Mouse (Mus musculus) adrenal gland (tissue): Measurements from ENCODE around the gene Dmd.

Experiments used
- intact Hi-C: fragments of 180-260 bp; cut with DNase I; formaldehyde crosslinking; loops from one replicate; pipeline ENCODE4 v1.15.1; 2025

Dmd gene

DNA sequence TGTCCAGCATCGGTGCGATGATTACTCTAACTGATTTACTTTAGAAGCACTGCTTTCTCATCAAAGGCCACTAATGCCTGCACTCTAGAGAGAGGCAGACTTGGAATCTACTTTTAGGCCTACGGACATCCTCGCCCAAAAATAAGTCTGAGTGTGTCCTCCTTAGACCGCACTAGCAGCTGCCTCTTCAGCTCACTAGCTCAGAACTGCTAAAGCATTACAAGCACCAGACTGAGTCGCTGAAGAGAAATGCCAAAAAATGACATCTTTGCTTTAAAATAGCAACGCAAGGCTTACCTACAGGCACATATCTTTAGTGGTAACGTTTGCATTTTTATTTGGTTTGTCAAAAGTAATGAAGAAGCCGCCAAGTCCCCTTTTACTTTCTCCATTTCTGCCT lies 2098.0 kb downstream of the Dmd start:
- intact Hi-C loops, result no loop called here

DNA sequence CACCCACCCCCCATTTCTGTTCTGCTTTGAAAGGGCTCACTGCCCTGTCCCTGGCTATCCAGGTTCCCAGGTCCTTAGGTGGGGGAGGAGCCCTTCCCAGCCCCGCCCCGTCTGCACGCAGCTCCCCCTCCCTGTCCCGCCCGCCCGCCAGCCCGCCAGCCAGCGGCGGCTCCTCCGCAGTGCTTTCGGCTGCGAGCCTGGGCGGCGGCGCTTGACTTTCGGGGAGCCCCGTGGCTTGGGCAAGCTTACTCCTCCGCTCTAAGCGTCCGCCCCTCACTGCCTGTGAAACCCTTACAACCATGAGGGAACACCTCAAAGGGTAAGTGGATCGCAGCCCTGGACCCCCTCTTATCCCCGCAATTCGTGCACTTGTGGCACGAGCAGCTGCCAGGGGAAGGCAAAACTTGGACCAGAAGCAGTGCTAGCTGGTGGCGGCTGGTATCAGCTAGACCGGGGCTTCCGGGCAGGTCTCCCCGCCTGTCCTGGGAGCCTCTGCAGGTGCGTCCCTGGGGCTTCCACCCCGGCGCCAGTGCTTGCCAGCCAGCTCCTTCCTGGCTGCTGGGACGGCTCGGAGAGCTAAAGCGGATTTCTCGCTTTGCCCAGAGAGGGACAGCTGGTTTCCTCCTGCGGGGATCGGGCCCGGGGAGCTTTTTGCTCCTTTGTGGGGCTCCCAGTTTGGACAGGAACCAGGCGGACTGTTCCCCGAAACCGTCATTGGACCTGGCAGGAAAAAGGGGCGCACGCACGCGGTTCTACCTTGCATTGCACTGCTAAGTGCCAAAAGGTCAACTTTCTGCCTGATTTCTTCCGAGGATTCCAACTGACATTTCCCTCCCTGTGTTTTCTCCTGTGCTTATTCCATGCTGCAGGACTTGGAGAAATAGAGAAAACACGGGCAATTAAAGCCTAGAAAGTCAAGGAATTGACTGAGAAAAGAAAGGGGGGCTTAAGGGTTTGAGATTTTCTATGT lies 2099.8 kb downstream of the Dmd start:
- intact Hi-C loops, result no loop called here

DNA sequence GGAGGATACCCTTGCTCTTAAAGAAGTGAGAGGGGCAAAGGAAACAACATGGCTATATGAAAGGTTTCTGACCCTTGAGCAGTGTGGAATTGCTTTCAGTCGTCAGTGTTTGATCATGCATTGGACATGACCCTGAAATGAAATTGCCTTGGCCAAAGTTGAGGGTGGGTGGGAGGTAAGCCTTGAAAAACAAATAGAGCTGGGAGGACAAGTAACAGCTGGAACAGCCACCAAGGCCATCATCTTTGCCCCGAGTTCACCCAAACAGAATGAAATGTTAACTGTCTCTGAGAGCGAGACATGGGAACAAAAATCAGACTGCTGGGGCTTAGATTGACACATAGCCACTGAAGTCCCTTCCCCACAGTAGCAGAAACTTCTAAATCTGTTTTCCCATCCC lies 2100.9 kb downstream of the Dmd start:
- intact Hi-C loops, result no loop called here

DNA sequence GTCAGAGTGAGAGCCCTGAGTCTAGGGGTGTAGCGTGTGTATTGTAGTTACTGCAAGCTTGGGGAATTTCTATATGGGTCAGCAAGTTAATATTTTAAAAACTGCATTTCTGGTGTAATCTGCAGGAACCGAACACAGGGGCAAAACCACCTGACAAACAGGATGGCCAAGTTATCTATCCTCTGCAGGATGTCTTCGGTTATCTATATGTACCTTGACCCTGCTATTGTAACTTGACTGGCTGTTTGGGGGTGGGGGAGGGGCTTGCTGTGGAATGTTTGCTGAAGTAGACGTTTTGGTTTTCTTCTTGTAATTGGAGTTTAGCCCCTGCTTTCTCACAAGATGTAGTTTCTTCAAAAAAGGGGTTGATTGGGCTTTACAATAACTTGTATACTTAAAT lies 2124.9 kb downstream of the Dmd start:
- intact Hi-C loops, result no loop called here

DNA sequence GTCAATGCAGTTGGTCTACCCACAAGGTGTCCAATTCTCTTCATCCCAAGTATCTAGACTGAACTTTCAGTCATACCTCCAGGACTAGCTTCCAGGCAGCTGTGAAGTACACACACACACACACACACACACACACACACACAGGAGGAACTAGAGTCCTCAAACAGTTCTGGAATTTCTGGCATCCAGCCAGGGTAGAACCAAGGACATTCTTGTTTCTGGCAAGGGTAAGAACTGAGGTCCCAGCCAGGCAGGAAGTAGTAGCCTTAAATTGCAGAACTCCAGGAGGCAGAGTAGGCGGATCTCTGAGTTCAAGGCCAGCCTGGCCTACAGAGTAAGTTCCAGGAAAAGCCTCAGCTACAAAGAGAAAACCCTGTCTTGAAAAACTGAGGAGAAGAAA lies 2128.2 kb downstream of the Dmd start:
- intact Hi-C loops, result no loop called here

DNA sequence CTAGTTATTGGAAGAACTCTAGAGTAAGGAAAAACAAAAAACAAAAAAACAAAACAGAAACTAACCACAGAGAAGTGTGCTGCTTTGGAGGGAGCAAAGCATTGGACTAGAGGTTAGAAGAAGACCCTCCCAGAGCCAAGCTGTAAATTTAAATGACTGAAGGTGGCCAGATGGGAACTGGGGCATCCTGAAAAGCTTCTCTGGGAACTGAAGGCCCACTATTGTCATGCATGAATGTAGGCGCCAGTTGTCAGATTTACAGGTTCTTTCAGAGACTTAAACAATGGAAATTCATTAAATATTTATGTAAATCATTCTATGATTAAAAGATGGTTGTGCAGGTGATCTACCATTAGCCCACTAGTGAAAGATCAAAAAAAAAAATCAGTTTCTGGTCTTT lies 2128.9 kb downstream of the Dmd start:
- intact Hi-C loops, result no loop called here

DNA sequence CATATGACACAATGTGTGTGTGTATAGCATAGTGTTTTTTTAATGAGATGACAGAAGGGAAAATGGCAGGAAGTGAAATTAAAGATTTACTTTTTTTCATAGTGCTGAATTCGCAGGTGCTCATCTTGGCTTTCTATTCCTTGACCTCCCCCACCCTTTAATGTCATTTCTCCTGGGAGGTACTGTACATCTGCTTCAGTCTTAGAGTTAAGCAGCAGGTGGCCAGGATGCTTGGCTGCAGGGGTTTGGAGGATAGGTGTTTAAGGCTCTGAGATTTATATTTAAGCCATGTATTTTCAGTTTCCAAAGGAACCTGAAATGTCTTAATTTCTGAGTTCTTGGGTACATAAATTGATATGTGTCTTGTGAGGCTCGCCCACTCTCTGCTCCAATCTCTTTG lies 2130.5 kb downstream of the Dmd start:
- intact Hi-C loops, result no loop called here

DNA sequence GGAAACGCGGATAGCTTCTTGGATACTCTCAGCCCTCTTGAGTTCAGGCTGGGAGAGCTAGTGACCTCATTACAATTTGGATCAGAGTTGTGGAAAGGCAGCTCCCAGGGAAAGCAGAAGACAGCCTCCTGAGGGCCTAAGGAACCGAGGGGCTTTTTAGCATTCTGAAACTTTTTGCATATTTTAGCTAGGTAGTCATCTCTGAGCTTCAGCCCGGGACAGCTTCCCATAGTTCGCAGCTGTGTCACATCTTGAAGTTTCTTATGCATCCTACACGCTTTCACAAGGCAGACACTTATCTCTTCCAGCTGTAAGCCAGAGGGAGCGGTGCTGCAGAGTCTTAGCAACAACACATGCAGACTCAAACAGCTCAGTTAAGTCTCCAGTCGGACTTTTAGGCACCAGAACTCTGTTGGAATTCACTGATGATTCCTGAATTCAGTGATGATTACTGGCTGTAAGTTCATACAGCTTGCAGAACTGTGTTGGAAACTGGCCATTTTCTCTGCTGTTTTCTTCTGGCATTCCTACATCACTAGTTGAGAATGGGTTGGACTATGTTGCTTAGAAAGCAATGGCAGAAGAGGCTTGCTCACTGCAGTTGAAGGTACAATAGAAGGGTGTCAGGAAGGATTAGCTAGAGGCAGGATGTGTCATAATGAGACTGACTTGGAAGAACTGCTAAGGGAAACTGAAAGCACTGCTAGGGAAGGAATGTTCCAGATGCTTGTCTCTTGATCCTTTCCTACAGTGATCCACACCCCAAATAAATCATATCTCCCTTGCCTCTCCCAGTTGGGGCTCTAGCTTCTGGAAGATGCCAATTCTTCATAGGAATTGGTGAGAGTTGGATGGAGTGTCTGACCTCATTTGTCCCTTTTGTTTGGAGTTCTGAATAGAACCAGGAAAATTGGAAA lies 2135.8 kb downstream of the Dmd start:
- intact Hi-C loops, result no loop called here

DNA sequence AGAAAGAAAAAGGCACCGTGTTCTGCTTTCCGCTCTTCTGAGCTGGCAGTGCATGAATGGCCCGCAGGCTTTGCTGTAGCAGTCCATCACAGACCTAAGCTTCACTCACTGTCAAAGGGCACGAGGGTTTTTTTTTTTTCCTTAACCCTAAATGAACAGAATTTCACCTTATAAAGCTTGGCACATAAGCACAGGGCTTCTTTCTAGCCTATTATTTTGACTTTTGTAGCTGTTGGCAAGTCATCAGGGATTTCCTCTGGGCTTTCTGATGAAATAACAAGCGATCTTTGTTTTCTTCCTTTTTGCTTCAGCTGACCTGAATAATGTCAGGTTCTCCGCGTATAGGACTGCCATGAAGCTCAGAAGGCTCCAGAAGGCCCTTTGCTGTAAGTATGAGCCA lies 2140.8 kb downstream of the Dmd start:
- intact Hi-C loops, result no loop called here

DNA sequence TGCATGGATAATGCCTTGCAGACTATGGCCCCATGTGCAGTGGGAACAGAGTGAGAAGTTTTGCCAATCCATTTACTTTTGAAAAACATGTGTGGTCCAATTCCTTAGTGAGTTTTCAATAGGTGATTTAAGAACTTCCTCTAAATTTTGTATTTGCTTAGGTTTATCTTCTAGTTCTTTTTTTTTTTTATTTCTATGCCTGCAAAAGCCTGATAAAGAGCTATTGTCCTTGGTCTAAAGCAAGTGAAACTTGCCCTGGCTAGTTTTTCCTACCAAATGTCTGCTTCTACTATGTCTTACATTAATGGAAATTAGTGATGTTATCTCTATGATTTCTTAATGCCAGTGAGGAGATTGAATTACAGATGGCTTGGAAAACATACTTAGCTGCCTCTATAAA lies 2144.7 kb downstream of the Dmd start:
- intact Hi-C loops, result no loop called here

DNA sequence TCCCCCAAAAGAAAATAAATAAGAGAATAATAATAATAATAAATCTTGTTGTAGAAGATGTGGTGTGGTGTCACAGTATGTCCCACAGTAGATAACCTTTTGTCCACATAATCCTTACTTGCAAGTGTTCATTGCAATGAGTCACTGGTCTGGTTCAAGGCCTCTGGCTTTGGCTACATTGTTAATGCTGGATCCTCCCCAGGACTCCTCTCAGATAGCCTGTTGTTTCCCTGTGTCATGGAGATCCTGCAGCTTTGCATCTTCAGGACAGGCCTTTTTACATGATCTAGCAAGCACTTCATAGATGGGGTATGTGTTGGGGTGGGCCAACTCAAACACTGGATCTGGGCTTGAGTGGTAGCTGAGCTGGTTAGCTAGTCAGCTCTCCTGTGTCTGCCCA lies 2150.0 kb downstream of the Dmd start:
- intact Hi-C loops, result no loop called here

DNA sequence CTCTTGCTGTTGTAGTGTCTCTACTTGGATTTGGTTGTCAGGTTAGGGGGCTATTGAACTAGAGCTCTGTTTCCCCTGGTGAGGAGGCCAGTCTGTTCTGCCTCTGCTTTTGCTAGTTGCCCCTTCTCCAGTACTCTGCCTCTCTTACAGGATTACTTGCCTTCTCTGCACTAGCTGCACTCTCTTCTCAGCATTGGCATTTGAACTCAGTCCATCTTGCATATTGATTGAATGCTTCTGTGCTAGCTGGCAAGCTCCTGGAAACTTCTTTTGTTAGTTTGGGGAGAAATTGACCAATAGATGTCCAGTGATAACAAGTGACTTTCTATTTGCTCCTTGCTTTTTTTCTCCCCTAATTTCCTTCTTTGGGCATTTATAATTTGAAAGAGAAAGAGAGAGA lies 2163.7 kb downstream of the Dmd start:
- intact Hi-C loops, result no loop called here

DNA sequence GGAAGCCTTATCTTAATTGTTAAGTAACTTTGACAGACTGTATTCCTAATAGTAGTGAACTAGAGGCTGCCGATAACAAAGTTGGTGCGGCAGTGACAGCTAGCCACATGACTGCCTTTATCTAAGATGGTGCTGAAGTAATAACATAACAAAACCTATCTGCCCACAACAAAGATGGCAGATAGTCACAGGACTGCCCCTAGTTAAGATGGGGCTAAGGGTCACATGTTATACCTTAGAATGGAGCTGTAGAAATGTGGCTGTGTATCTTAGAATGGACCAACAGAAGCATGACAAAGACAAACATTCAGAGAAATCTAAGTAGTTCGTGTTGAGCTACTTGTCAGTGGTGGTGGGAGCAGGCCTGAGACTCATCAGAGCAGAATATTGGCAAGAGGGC lies 2184.0 kb downstream of the Dmd start:
- intact Hi-C loops, result no loop called here

DNA sequence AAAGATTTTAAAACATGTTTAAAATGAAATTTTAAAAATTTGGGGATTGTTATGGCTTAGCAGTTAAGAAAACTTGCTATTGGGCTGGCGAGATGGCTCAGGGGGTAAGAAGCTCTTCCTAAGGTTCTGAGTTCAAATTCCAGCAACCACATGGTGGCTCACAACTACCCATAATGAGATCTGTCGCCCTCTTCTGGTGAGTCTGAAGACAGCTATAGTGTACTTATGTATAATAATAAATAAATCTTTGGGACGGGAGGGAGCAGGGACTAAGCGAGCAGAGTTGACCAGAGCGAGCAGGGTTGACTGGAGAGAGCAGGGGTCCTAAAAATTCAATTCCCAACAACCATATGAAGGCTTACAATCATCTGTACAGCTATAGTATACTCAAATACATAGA lies 2188.6 kb downstream of the Dmd start:
- intact Hi-C loops, result no loop called here

DNA sequence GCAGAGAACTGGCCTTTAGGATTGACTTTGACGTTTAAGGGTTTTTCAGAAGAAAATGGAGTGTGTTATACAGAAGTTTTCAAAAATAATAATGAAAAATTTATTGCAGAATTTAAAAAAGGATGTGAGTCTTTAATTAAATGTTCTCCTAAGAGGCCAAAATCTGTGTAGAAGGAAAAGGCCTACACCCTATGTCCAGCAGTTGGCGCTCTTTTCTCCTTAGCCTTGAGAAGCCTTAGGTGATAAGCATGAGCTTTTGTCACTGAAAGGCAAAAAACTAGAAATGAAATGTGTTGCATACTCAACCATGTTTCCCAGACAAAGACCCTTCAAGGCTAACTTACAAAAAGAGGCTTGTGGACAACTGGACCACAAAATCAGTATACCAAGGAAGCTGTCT lies 2222.6 kb downstream of the Dmd start:
- intact Hi-C loops, result no loop called here

DNA sequence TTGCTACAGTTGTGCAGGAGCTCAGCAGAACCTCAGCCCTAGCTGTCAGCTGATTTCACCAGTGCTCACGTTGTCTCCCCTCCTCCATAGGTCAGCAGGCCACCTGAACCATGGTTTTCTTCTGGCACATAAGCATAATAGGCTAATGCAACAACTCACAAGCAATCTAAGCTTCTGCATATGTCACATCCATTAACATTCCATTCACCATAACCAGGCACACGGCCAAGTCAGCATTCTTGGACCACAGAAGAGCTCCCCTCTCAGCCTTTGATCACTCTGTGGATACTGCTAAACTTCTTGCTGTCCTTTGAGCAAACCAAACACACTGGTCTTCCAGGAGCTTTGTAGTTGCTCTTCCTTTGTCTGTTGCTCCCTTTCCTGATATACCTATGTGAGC lies 2238.9 kb downstream of the Dmd start:
- intact Hi-C loops, result no loop called here

DNA sequence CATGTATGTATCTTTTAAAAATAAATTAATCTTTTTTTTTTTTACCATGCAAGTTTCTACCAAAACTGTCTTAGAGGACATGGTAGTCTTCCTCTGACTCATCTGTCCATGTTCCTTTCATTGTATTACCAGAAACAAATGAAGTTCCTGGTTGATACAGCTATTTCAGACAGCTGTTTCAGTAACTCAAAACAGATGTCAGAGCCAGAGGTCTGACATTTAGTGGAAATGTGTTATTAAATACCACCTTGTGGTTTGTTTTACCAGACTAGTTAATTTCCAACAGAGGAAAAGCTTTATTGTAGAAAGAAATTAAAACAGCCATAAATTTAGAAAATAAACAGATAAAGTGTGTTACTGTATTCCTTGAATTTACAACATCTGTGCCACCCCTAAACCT lies 2245.2 kb downstream of the Dmd start:
- intact Hi-C loops, result no loop called here

DNA sequence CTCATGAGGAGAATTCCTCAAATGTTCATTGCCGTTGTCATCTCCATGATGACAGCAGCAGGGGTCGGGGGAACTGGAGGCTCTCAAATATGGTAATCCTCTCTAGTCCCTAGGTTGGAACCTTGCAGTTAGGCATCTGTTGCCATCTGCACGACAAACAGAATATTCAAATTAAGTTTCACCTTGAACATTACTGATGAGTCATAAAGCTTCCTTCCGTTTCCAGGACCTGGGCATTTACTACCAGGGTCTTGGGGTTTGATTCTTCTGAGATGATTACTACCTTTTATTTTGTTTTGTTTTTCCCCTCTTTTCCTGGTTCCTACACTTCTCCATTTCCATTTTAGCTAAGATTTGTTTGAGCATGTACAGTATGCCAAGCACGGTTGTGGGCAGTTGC lies 2249.0 kb downstream of the Dmd start:
- intact Hi-C loops, result no loop called here

DNA sequence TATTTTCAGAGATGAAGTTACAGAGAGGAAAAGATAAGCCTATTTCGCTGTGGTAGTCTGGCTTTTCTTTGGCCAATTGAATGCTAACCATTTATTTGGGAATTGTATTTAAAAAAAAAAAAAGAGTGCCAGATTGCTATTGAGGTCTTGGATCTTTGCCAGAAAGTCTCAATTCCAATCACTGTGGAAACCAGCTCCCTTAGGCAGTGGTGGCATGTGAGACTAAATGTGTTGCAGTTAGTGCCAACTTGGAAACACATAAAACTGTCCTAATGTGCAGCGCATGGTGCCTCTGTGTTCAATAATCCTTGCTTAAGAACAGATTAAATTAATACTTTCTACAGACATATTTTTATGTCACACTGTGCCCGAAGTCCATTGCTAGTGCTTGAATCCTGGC lies 2250.7 kb downstream of the Dmd start:
- intact Hi-C loops, result no loop called here

DNA sequence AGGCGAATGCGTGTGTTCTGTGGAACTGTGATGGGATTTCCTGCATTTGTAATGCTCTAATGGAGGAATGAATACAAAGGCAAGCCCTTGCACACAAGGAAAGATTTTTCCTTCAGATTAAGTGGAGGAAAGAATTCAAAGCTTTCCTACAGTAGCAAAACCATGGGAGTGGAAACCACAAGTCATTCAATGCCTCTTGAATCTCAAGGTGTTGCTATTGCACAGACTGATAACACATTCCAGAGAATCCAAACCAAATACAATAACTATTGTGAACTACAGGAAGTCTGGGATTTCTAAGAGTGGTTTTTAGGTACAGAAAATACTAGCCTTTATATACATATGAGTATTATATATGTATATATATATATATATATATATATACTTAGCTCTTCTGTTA lies 2258.3 kb downstream of the Dmd start:
- intact Hi-C loops, result no loop called here

DNA sequence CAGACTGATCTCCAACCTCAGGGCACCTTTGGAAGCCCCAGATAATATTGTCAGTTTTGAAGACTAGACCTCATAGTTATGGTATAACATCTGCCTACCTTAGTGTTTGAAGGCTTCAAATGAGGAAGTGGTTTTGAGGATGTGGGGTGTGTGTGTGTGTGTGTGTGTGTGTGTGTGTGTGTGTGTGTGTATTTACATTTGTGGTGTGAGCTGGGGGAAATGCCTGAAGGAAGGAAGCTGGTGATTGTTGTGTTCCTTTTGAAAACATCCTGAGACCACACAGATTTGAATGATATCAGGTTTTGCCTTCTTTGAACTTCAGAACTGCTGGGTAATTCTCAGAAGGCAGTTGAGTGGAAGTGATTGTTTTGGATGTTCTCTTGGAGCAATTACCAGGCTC lies 2278.2 kb downstream of the Dmd start:
- intact Hi-C loops, result no loop called here

DNA sequence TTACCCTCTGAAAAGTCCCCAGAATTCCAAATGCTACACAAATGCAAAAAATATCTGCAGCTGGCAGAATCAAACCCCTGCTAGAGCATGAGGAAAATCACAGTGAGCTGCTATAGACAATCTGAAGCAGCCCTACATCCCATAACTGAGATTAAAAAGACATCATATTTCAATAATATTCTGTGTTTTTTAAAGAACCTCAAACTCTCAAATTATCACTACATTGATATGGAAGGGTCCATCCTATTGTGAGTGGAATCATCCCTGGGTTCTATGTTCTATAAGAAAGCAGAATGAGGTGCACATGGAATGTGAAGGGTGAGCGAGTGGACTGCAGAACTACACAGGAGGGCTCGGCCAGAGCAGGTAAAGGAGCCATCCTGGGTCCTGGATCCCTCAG lies 2300.7 kb downstream of the Dmd start, which contains the start of gene Fthl17a:
TSS of gene Fthl17a (plus strand) at position 301 of the 400 bp plus-strand sequence.
- intact Hi-C loops, result no loop called here
